Mouse (Mus musculus) ovary, adult 18-20 months (tissue): Measurements from ENCODE around the gene Kirrel3.

Source experiments
- DNase-seq: peaks from one replicate; pipeline ENCODE4 v3.0.0; 2022; ENCODE audit warnings: low spot score, mixed read lengths

Kirrel3 gene

DNA sequence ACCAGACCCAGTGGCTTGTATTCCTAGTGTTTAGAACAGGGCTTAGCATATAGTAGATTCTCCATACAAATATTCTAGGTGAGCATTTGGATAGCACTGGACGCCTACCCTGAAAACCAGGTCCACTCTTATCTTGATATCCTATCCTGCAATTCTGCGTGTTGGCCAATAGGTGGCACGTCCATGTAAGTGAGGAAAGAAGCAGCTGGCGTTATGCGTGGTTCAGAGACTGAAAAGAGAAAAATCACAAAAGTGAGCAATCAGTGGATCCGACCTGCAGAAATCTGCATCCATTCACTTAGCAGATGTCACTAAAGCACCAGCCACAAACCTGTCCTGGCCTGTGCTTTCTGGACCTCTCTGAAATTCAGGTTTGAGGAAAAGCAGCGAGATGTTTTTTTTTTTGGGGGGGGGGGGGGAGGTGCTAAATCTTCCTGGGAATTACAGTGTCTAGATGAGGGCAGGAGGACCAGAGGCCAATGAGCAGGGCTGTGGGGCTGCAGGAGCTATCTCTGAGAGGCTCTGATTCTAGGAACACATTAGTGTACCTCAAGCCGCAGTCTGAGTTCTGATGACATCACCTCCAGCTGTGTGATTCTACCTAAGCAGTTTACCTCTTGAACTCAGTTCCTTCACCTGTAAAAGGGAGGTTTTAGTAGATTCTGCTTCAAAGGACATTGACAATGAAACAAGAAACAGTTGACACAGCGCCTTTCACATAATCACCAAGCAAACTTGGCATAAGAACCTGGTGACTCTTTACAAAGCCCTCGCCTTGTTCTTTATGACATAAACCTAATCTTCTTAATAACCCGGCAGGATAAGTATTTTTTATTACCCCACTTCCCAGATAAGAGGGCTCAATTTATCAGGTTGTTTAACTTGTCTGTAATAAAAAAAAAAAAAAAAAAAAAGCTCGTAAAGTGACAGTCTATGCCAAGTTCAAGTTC is 498.1 kb downstream of the Kirrel3 start:
- DNase-seq, result no peak

GRCm38 (mm10) chr9:34986156-34986555 is 500.5 kb downstream of the Kirrel3 start:
- DNase-seq, result no peak

DNA sequence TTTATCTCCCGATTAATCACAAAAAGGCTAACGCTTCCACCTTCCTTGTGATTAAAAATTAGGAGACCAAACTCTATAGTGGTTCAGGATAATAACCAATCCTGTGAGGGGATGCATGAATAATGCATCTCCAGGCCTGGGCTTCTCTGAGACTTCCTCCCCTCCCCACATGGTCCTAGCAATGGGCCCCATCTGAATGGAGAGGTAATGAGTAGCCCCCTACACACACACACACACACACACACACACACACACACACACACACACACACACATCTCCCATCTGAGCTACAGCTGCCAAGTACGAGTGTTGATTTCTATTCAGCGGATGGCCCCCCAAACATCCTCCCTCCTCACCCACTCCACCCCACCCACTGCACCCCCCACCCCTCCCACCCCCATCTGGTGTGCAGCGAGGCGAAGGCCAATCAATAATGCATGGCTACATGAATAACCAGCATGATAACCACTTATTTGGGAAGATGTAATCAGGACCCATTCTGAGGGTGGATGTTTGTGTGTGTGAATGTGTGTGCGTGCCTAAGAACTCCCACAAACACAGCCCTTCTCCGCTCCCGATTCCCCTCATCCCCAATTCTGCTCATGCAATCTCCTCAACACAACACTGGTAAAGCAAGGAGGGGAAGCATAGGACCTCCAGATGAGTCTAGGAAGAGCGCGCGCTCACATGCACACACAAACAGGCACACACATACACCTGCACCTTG is 501.9 kb downstream of the Kirrel3 start:
- DNase-seq, result no peak

DNA sequence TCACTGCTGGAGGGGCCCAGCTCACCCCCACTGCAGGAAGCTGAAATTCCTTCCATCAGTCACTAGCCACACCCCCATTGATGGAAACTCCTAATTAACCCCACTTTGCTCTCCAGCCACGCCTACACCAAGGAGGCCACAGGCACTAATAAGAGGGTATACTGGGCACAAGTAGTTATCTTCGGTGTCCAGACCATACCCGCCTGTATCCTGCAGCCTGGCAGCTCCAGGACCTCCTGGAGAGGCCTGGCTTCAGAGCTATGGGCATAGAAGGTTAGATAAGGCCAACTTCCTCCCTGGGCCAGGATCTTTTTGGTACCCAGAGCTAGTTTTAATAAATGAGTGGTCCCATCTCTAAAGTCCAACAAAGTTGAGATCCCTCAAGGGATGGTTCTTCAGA is 503.0 kb downstream of the Kirrel3 start:
- DNase-seq, result no peak

DNA sequence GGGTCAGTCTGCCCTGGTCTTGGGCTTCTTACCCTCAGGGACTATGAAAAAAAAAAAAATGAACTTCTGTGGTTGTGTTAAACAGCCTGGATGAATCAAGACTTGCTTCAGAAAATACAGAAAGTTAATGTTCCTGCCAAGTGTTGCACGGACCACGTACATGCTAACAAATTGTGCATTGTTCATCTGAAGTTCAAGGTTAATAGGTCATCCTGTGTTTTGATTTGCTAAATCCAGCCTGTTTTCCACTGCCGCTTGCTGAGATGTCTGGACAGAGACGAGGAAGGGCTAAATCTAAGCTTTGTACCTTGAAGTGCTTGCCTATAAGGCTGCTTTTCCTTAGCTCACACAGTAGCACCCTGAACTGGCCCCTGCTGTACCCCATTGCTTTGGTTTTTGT is 506.5 kb downstream of the Kirrel3 start:
- no peak for DNase-seq

DNA sequence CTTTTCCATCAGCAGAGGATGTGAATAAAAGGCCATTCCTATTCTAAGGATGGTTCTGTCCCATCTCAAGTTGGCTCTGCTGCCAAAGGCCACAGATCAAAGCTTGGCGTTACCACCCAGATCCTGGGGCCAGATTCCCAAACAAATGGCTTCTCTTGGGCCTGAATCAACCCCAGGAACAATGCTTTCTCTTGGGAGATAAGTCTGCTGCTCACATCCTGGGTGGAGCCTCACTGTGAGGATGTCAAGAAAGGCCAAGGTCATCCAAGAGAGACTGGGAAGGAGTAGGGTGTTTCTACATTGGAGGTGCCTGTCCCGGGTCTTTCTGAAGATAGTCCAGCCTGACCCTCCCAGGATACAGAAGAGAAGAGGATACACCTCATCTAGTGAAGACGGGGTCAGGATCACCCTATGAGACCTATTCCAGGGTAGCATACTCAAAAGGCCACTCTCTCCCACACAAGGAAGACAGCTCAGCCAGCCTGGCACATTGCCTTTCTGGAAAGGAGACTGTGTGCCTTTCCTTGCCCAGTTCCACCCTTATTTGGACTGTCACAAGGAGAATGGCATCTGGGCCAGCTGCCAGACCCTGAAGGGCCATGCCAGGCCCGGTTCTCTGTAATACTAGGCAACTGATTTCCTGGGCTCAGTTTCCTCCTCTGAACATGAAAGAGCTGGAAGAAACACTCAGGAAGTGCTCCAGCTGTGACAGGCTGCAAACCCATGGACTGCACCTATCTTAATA is 507.9 kb downstream of the Kirrel3 start:
- peak; percentile 83 for DNase-seq

GRCm38 (mm10) chr9:34995078-34995477 is 509.4 kb downstream of the Kirrel3 start:
- DNase-seq, result peak; percentile 23

DNA sequence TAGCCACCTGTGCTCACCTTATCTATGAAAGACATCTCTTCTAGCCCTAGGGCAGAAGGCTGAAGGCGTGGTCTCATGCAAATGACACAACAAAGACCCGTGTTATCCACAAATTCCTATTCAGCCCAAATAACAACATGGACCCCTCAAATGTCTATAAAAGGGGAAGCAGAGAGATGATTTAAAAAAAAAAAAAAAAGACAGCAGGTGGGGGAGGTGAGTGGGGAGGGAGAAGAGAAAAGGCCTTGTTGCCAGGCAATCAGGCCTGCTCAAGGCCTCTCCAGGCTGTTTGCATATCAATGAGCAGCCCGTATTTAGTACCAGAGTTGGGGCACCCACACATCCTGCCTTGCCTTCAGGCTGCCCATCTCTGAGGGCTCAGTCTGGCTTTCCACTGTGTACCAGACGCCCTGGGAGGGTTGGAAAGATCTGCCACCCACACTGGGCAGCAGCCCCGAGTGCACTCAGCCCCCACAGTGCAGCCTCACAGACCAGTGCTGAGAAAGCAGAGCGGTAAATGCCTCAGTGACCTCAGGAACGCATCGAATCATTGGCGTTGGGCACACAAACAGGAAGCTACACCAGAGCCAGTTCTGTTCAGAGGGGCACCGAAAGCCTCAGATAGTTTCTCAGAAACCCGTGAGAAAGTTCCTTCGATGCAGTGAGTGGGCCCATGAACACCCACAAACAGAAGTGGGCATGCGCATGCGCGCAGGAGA is 510.1 kb downstream of the Kirrel3 start:
- DNase-seq, result peak; percentile 20

GRCm38 (mm10) chr9:34997880-34998865 is 512.5 kb downstream of the Kirrel3 start:
- DNase-seq, result no peak

DNA sequence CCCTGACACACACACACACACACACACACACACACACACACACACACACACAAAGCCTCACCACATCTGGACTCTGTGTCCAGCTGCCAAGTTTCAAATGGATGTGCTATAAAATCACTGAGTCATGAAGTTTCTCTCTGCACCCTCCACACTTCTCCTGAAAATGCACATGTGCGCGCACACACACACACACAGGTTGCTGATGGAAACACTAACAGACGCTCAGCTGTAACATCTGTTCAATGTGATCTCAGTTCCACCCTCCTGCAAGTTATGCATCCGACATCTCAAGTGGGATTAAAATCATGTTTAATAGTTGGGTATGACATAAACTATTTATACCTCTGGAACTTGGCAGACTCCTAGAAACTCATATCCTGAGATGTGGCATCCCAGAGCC is 518.4 kb downstream of the Kirrel3 start:
- no peak for DNase-seq

GRCm38 (mm10) chr9:35007697-35008341 is 522.1 kb downstream of the Kirrel3 start:
- DNase-seq, result no peak

DNA sequence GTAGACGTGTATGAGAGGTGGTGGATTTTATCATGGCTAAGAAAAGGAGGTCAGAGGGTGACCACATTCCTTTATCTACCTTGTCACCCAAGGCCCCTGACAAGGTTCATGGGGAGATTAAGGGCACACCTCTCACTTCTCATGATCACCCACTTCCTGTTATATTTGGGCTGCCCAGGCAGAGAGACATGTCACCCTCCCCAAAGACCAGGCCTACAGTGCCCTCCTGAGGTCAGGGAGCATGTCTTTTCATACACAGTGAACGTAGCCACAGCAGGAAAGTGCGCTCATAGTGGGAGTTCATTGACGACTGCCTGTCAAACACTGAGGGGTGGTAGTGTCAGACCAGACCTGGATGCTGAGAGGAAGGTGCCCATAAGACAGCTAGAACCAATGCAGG is 531.1 kb downstream of the Kirrel3 start:
- no peak for DNase-seq

- no peak for DNase-seq
Measured at GRCm38 (mm10) chr9:35017563-35017962, 531.9 kb downstream of the Kirrel3 start.

DNA sequence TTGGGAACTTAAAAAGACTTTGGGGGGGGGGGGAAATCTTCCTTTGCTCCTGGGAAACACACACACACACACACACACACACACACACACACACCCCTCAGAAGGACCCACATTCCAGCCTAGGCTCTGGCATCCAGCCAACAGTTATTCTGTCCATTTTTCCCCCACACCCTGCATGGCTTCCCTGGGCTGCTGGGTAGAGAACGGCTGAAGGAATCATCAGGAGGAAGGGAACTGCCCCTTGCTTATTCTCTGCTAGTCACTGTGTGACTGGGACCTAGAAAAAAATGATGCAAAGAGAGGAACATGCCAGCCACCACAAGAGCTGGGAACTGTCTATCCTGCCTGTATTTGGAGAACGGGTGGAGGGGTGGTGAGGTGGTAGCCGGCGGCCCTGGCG is 532.4 kb downstream of the Kirrel3 start:
- no peak for DNase-seq

GRCm38 (mm10) chr9:35019372-35019771 is 533.7 kb downstream of the Kirrel3 start:
- no peak for DNase-seq

DNA sequence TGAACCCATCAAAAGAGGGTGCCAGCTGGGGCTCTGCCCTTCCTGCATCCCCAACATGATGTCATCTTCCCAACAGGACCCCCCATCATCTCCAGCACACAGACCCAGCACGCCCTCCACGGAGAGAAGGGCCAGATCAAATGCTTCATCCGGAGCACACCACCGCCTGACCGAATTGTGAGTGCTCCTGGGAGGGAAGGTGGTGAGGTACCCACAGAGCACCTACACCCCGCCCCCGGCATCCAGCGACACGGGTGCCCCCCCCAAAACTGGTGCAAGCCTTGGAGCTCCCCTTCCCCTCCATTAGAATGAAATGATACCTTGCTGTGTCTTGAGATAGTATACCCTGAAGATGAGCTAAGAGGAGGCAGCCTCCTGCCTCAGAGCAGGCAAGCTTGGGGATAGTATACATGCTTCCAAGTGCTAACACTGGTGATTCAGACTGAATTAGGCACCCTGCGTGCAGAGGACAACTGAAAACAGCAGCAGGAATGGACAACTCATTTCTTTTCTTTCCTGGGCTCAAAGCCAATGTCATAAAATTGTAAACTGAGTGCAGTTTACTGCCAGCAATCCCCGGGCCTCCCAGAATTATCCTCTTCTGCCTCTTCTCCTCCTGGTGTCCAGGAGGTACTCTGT is 534.4 kb downstream of the Kirrel3 start:
- no peak for DNase-seq

DNA sequence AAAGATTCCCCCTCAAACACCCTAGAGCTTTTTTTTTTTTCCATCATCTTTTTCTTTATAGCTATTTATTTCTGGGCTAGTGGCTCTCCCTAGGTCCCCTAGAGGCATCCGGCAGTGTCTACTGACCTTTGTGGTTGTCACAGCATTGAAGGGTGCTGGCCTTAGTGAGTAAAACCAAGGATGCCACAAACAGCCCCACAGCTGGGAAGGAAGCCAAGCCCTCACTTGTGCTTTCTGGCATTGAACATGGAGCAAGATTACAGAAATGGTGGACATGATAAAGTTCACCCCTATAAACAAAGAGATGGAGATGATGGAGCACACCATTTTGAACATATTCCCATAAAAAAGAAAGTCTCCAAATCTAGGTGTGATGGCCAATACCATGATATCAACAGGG is 536.0 kb downstream of the Kirrel3 start:
- no peak for DNase-seq

DNA sequence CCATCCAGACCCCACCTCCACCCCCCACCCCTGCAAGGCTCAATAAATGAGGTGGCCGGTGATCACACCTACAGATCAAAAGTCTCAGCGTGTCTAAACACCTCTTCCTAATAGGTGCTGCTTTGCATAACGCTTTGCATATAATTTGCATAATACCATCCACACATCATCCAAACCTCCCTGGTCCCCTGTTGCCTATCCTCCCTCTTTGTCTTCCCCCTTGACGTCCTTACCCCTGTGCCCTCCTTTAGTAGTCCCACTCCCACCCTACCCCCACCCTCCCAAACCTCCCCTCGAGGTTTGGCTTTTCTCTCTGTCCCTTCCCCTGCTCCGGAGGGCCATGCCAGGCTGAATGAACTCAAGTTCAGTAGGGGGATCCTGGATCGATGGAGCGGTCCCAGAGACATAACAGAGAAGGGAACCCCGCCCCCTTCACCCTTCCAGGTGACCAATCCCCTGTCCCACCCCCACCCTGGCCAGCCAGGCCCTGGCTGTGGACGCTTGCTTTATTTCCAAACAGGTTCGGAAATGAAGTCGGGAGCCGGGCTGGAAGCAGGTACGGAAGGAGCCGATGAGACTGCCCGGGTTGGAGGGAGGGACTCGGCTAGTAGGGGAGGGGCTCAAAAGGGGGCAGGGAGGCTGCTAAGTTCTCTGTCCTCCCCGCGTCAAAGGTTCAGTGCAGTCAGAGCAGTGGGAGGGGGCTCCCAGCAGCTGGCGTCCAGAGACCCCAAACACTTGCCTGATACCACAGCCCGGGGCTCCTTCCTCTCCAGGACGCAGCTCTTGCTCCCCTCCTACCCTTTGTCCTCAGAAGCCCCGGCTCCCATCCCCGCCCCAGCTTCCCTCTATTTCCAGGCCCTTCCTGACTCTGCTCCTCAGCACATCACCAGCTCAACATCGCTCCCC is 539.1 kb downstream of the Kirrel3 start:
- DNase-seq, result no peak

DNA sequence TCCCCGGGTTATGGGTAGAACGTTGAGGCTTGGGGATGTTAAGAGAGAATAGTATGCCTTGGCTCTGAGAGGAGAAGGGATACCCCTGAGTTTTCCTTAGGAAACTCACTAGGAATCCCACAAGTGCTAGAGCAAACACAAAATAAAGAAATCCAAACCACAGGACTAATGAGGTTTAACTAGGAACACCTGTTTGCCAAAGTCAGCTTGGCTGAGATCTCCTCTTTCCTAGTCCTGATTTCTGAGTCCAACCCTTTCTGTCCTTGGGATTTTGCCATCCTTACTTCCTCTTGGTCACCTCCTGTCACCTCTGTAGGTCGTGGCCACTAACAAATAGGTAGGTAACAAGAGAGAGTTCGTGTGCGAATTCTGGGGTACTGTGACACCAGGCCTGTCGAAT is 540.6 kb downstream of the Kirrel3 start:
- DNase-seq, result no peak
